Mouse (Mus musculus): Measurements from ENCODE around the gene Phf3. TPM values are rescaled to one million over a fixed set of nuclear protein-coding genes. Genes with fewer than 3 reads are reported as not detected.

Gene Phf3
- polyA plus RNA-seq, 1 experiment from 2014 or later, result 27.7 TPM

DNA sequence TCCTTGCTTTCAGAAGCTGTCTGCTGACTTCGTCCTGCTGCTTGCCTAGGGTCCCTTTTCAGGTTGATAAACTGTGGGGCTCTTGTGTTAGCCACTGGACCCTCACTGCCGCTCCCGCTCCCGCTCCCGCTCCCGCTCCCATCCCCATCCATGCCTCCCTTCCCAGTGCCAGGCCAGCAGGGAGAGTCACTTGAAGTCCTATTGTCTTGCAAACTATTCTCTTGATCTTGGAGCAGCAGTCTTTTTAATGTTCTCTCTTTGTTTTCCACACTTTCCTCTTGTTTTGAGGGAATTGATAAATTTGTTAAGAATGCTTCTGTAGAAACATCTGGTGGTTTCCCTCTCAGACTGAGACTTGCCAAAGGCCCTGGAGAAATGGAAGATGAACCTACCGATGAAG lies 68.8 kb downstream of the Phf3 start:
- no peak overlapping the region for H3K4me2 ChIP-seq (ENCODE audit: low read depth, low read length)
- H3K36me3 ChIP-seq (ENCODE audit: control insufficient read depth, insufficient read depth, low read length), result peaks cover 40% of the 10 kb centered on the region
- H3K27ac ChIP-seq (ENCODE audit: low read length), result no peak overlapping the region
- ATAC-seq (ENCODE audit: low read depth), result no peak
- H3K27me3 ChIP-seq (ENCODE audit: control insufficient read depth, insufficient read depth, low read depth, low read length), result no peaks in the 10 kb centered on the region
- H3K4me1 ChIP-seq (replicated peaks; ENCODE audit: control insufficient read depth, insufficient read depth, low read length), result no peaks in the 10 kb centered on the region
- no peak overlapping the region for H3K4me3 ChIP-seq (ENCODE audit: low read length)
- H3K9ac ChIP-seq (ENCODE audit: low read length), result no peak overlapping the region
- H3K9me3 ChIP-seq (ENCODE audit: control insufficient read depth, low read length), result no peaks in the 10 kb centered on the region
- 87% methylated on average over 7 of the region's 7 CpGs for WGBS

DNA sequence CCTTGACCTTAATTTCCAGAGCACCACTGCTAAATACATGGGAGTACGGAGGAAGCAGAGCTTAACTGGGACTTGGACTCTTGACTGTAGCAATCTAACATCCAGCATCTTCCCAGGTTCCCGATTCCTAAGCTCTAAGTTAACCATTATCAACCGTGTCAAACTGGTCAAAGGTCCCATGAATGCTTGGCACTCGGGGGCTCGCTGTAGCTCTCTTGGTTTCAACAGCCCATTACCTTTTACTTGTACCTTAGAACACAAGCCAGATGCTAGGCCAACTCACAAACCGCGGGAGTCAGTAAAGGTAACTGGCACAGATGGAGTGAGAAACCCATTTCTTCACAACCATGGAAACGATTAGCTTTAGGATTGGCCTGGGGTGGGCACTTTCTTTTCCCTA lies 71.8 kb downstream of the Phf3 start:
- H3K27me3 ChIP-seq (ENCODE audit: control insufficient read depth, insufficient read depth, low read depth, low read length), result no peaks in the 10 kb centered on the region
- no peaks in the 10 kb centered on the region for H3K4me1 ChIP-seq (replicated peaks; ENCODE audit: control insufficient read depth, insufficient read depth, low read length)
- no peak overlapping the region for H3K27ac ChIP-seq (ENCODE audit: low read length)
- H3K9me3 ChIP-seq (ENCODE audit: control insufficient read depth, low read length), result no peaks in the 10 kb centered on the region
- peaks cover 30% of the 10 kb centered on the region for H3K36me3 ChIP-seq (ENCODE audit: control insufficient read depth, insufficient read depth, low read length)
- H3K4me3 ChIP-seq (ENCODE audit: low read length), result no peak overlapping the region
- WGBS, result 94% methylated on average over 8 of the region's 8 CpGs
- ATAC-seq (ENCODE audit: low read depth), result no peak
- H3K4me2 ChIP-seq (ENCODE audit: low read depth, low read length), result no peak overlapping the region
- no peak overlapping the region for H3K9ac ChIP-seq (ENCODE audit: low read length)

DNA sequence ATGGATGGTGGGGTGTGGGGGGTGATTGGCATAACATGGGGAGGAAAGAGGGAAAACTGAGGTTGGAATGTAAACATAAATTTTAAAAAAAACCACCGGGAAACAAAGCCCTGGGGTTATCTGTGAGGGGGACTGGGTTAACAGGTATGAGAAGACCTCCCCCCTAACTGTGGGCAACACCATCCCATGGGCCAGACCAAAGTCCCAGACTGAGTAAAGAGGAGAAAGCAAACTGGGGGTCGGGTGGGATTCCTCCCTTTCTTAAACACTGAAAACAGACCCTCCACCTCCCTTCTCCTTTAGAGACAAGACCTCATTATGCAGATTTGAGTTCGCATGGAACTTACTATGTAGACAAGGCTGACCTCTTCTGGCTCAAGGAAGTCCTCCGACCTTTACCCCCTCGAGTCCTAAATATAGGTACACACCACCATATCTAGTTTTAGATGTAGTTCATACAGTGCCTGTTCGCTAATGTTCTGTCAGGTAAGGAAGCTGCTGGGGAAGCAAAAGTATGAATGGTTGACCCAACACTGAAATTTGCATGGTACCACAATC lies 74.4 kb downstream of the Phf3 start:
- Histone ChIP-seq H3K4me3 (ENCODE audit: low read length) (no peak overlapping the region), H3K4me1 (replicated peaks; ENCODE audit: control insufficient read depth, insufficient read depth, low read length) (no peaks in the 10 kb centered on the region), H3K4me2 (ENCODE audit: low read depth, low read length) (no peak overlapping the region), H3K9me3 (ENCODE audit: control insufficient read depth, low read length) (no peaks in the 10 kb centered on the region), H3K27me3 (ENCODE audit: control insufficient read depth, insufficient read depth, low read depth, low read length) (no peaks in the 10 kb centered on the region), H3K36me3 (ENCODE audit: control insufficient read depth, insufficient read depth, low read length) (peaks cover 12% of the 10 kb centered on the region), H3K9ac (ENCODE audit: low read length) (no peak overlapping the region), H3K27ac (ENCODE audit: low read length) (no peak overlapping the region)
- ATAC-seq (ENCODE audit: low read depth), result no peak
- 53% methylated on average over 6 of the region's 6 CpGs for WGBS

GRCm38 (mm10) chr1:30794606-30795005 lies 79.1 kb downstream of the Phf3 start:
- 62% methylated on average over 5 of the region's 5 CpGs for WGBS
- Histone ChIP-seq H3K36me3 (ENCODE audit: control insufficient read depth, insufficient read depth, low read length) (no peaks in the 10 kb centered on the region), H3K4me3 (ENCODE audit: low read length) (no peak overlapping the region), H3K27ac (ENCODE audit: low read length) (no peak overlapping the region), H3K9ac (ENCODE audit: low read length) (no peak overlapping the region), H3K4me1 (replicated peaks; ENCODE audit: control insufficient read depth, insufficient read depth, low read length) (no peaks in the 10 kb centered on the region), H3K27me3 (ENCODE audit: control insufficient read depth, insufficient read depth, low read depth, low read length) (no peaks in the 10 kb centered on the region), H3K4me2 (ENCODE audit: low read depth, low read length) (no peak overlapping the region), H3K9me3 (ENCODE audit: control insufficient read depth, low read length) (no peaks in the 10 kb centered on the region)
- ATAC-seq (ENCODE audit: low read depth), result no peak

GRCm38 (mm10) chr1:30793357-30793883 lies 80.3 kb downstream of the Phf3 start:
- no peaks in the 10 kb centered on the region for H3K36me3 ChIP-seq (ENCODE audit: control insufficient read depth, insufficient read depth, low read length)

GRCm38 (mm10) chr1:30792935-30793334 lies 80.8 kb downstream of the Phf3 start:
- no peak for ATAC-seq (ENCODE audit: low read depth)
- 38% methylated on average over 5 of the region's 5 CpGs for WGBS
- H3K36me3 ChIP-seq (ENCODE audit: control insufficient read depth, insufficient read depth, low read length), result no peaks in the 10 kb centered on the region
- no peak overlapping the region for H3K27ac ChIP-seq (ENCODE audit: low read length)
- no peaks in the 10 kb centered on the region for H3K27me3 ChIP-seq (ENCODE audit: control insufficient read depth, insufficient read depth, low read depth, low read length)
- H3K4me3 ChIP-seq (ENCODE audit: low read length), result no peak overlapping the region
- no peaks in the 10 kb centered on the region for H3K9me3 ChIP-seq (ENCODE audit: control insufficient read depth, low read length)
- no peak overlapping the region for H3K9ac ChIP-seq (ENCODE audit: low read length)
- H3K4me2 ChIP-seq (ENCODE audit: low read depth, low read length), result no peak overlapping the region
- H3K4me1 ChIP-seq (replicated peaks; ENCODE audit: control insufficient read depth, insufficient read depth, low read length), result no peaks in the 10 kb centered on the region

More at GRCm38 (mm10) chr1:30793357-30793883, 80.3 kb downstream of the Phf3 start:
- no peak overlapping the region for H3K4me2 ChIP-seq (ENCODE audit: low read depth, low read length)
- H3K9ac ChIP-seq (ENCODE audit: low read length), result no peak overlapping the region
- no peak overlapping the region for H3K4me3 ChIP-seq (ENCODE audit: low read length)
- no peaks in the 10 kb centered on the region for H3K9me3 ChIP-seq (ENCODE audit: control insufficient read depth, low read length)
- 64% methylated on average over 7 of the region's 7 CpGs for WGBS
- no peak for ATAC-seq (ENCODE audit: low read depth)
- no peaks in the 10 kb centered on the region for H3K4me1 ChIP-seq (replicated peaks; ENCODE audit: control insufficient read depth, insufficient read depth, low read length)
- H3K27ac ChIP-seq (ENCODE audit: low read length), result no peak overlapping the region
- no peaks in the 10 kb centered on the region for H3K27me3 ChIP-seq (ENCODE audit: control insufficient read depth, insufficient read depth, low read depth, low read length)

- Histone ChIP-seq H3K4me2 (ENCODE audit: low read depth, low read length) (no peak overlapping the region), H3K9me3 (ENCODE audit: control insufficient read depth, low read length) (no peaks in the 10 kb centered on the region), H3K4me3 (ENCODE audit: low read length) (no peak overlapping the region), H3K36me3 (ENCODE audit: control insufficient read depth, insufficient read depth, low read length) (no peaks in the 10 kb centered on the region), H3K27me3 (ENCODE audit: control insufficient read depth, insufficient read depth, low read depth, low read length) (no peaks in the 10 kb centered on the region), H3K9ac (ENCODE audit: low read length) (no peak overlapping the region), H3K4me1 (replicated peaks; ENCODE audit: control insufficient read depth, insufficient read depth, low read length) (no peaks in the 10 kb centered on the region), H3K27ac (ENCODE audit: low read length) (no peak overlapping the region)
- WGBS, result 55% methylated on average over 1 of the region's 1 CpGs
- ATAC-seq (ENCODE audit: low read depth), result no peak
Measured at GRCm38 (mm10) chr1:30790220-30790619, 83.5 kb downstream of the Phf3 start.

DNA sequence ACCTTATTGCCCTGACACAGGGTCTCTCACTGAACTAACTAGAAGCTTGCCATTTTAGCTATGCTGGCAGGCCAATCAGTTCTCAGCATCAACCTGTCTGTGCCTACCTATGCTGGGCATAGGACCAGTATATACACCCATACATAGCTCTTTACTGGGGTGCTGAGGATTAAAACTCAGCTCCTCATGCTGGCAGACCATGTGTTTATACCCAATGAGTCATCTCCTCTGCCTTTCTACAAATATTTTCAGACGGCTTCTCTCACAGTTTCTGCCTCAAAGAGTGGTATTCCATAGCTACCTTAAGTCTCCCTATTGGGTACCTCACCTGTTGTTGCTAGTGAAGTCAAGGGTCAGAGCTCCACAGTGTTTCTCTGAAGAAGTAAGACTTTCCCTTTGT lies 84.0 kb downstream of the Phf3 start:
- H3K4me1 ChIP-seq (replicated peaks; ENCODE audit: control insufficient read depth, insufficient read depth, low read length), result no peaks in the 10 kb centered on the region
- no peak overlapping the region for H3K4me2 ChIP-seq (ENCODE audit: low read depth, low read length)
- no peak overlapping the region for H3K9ac ChIP-seq (ENCODE audit: low read length)
- no peak overlapping the region for H3K4me3 ChIP-seq (ENCODE audit: low read length)
- H3K27ac ChIP-seq (ENCODE audit: low read length), result no peak overlapping the region
- WGBS, result 79% methylated on average over 1 of the region's 1 CpGs
- ATAC-seq (ENCODE audit: low read depth), result no peak
- H3K36me3 ChIP-seq (ENCODE audit: control insufficient read depth, insufficient read depth, low read length), result no peaks in the 10 kb centered on the region
- no peaks in the 10 kb centered on the region for H3K27me3 ChIP-seq (ENCODE audit: control insufficient read depth, insufficient read depth, low read depth, low read length)
- no peaks in the 10 kb centered on the region for H3K9me3 ChIP-seq (ENCODE audit: control insufficient read depth, low read length)

- H3K36me3 ChIP-seq (ENCODE audit: control insufficient read depth, insufficient read depth, low read length), result no peaks in the 10 kb centered on the region
- H3K4me3 ChIP-seq (ENCODE audit: low read length), result no peak overlapping the region
- no peaks in the 10 kb centered on the region for H3K9me3 ChIP-seq (ENCODE audit: control insufficient read depth, low read length)
- H3K9ac ChIP-seq (ENCODE audit: low read length), result no peak overlapping the region
- no peak overlapping the region for H3K4me2 ChIP-seq (ENCODE audit: low read depth, low read length)
- no peak for ATAC-seq (ENCODE audit: low read depth)
- 46% methylated on average over 2 of the region's 2 CpGs for WGBS
- H3K27ac ChIP-seq (ENCODE audit: low read length), result no peak overlapping the region
- no peaks in the 10 kb centered on the region for H3K4me1 ChIP-seq (replicated peaks; ENCODE audit: control insufficient read depth, insufficient read depth, low read length)
- H3K27me3 ChIP-seq (ENCODE audit: control insufficient read depth, insufficient read depth, low read depth, low read length), result no peaks in the 10 kb centered on the region
Measured at GRCm38 (mm10) chr1:30789001-30789400, 84.7 kb downstream of the Phf3 start.

DNA sequence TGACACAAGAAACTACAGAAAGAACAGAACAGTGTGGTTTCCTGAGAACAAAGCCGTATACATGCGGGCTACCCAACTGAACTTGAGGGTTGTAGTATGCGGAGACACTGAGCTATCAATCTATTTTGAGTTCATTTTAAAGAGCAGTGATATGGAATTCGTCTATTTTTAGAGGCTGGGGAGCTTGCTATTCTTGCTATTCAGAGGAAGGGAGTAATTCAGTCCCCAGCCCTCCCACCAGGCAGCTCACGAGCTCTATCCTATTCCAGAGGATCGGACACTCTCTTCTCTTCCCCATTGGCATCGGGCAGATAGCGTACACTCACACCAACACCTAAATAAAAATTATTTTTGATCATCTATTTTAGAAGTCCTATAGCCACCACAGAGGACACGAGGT lies 87.1 kb downstream of the Phf3 start:
- no peaks in the 10 kb centered on the region for H3K9me3 ChIP-seq (ENCODE audit: control insufficient read depth, low read length)
- H3K36me3 ChIP-seq (ENCODE audit: control insufficient read depth, insufficient read depth, low read length), result no peaks in the 10 kb centered on the region
- no peak for ATAC-seq (ENCODE audit: low read depth)
- no peak overlapping the region for H3K4me3 ChIP-seq (ENCODE audit: low read length)
- H3K4me1 ChIP-seq (replicated peaks; ENCODE audit: control insufficient read depth, insufficient read depth, low read length), result no peaks in the 10 kb centered on the region
- no peak overlapping the region for H3K4me2 ChIP-seq (ENCODE audit: low read depth, low read length)
- WGBS, result 83% methylated on average over 9 of the region's 9 CpGs
- H3K9ac ChIP-seq (ENCODE audit: low read length), result no peak overlapping the region
- H3K27me3 ChIP-seq (ENCODE audit: control insufficient read depth, insufficient read depth, low read depth, low read length), result no peaks in the 10 kb centered on the region
- H3K27ac ChIP-seq (ENCODE audit: low read length), result no peak overlapping the region
